Mouse (Mus musculus) lung, adult 2 months (tissue): ENCODE data around the gene Pla1a. TPM values are rescaled to one million over a fixed set of nuclear protein-coding genes. Genes with fewer than 3 reads are reported as not detected.
A peak's percentile ranks its signal among the peaks of the same experiment; 100 is the strongest.

Source experiments
- DNase-seq: peaks from one replicate; pipeline ENCODE4 v3.0.0; 2022
- H3K4me1 ChIP-seq: fragments of 200-500 bp; 2 replicates; pipeline ENCODE4 v1.6.1; 2011; ENCODE audit warnings: low read length; ENCODE audit not compliant: control insufficient read depth, insufficient read depth
- H3K4me3 ChIP-seq: fragments of 200-500 bp; replicated peaks from 2 replicates; pipeline ENCODE3; 2011; ENCODE audit warnings: low read depth, mild to moderate bottlenecking, control low read depth, low read length; ENCODE audit errors: extremely low read depth
- CTCF ChIP-seq: fragments of 200-500 bp; IDR thresholded peaks from 2 replicates; pipeline ENCODE4 v1.5.1; 2011; ENCODE audit warnings: mild to moderate bottlenecking, low read length, control low read depth; ENCODE audit not compliant: insufficient read depth
- POLR2A ChIP-seq: fragments of 200-500 bp; IDR thresholded peaks from 2 replicates; pipeline ENCODE4 v1.6.1; 2011; ENCODE audit warnings: low read depth, mild to moderate bottlenecking, control low read depth, low read length, borderline replicate concordance; ENCODE audit errors: extremely low read depth
- WGBS: fragments of 180-500 bp; shearing (Covaris S2); methylation state at CpG from one replicate; pipeline ENCODE4 v1.1.7; 2018; 5-methylcytosine and 5-hydroxymethylcytosine counted together
- polyA plus RNA-seq: library from polyadenylated mRNA; depleted of rRNA; stranded (reverse); fragments of >200 nt; gene quantifications from 2 replicates; pipeline ENCODE4 v1.2.3, GENCODE M21; 2012

Gene Pla1a
- polyA plus RNA-seq, 1 experiment: 2.0 TPM

DNA sequence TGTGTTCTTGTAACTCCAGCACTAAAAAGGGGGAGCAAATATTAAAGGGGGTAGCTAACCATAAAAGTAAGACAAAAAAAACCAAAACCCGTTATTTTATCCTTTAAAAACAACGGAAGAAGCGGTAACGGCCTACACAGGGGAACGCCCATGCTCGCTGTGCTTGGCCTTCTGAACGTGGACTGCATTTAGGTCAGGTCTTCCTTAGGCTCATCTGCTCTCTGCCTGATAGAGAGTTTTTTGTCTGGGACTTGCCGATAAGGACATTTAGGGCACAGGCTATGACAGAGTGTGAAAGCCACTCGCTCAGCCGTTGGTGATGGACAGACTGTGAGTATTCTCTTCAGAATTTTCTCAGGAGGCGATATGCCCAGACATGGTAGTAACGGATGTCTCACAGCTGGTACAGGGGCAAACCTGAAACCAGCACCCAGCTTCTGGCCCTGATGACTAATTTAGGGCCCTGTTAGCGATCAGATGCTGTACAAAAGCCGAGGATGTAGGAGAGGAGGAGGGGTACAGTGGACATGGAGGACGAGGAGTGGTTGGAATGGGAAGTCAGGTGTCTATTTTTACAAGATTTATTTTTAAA, 61.1 kb downstream of the Pla1a start:
- 88% methylated on average over 15 of the region's 15 CpGs for WGBS
- TF ChIP-seq POLR2A: no peak

GRCm38 (mm10) chr16:38370633-38371374, 62.1 kb downstream of the Pla1a start:
- Histone ChIP-seq H3K4me1 (no peaks in the 10 kb centered on the region), H3K4me3 (no peak overlapping the region)
- DNase-seq: no peak
- TF ChIP-seq CTCF (no peak), POLR2A (no peak)
- 63% methylated on average over 8 of the region's 8 CpGs for WGBS

More for the DNA sequence above, 61.1 kb downstream of the Pla1a start:
- no peak for DNase-seq
- H3K4me1 ChIP-seq: no peaks in the 10 kb centered on the region
- no peak overlapping the region for H3K4me3 ChIP-seq

DNA sequence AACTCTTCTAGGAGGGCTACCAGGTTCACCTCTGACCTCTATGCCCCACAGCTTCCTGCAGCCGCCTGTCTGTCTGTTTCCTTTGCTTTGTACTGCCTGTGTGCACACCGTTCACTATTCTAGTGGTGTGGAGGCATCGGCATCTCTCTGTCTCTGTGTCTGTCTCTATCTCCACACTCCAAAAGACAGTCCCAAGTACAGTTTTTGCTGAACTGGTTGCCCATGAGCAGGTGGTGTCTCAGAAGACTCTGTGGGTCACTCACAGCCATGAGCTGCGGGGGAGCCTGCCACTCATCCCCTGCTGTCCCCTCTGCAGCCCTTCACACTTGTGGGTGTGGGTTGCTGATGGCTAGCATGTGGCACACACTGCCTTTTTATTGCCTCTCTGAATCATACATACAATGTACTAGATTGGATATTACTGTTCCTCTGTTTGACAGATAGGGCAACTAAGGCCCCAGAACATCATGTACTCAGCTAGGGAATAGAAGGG, 62.9 kb downstream of the Pla1a start:
- Histone ChIP-seq H3K4me1 (no peaks in the 10 kb centered on the region), H3K4me3 (no peak overlapping the region)
- WGBS: 75% methylated on average over 4 of the region's 4 CpGs
- no peak for TF ChIP-seq CTCF
- TF ChIP-seq POLR2A: no peak
- DNase-seq: no peak

DNA sequence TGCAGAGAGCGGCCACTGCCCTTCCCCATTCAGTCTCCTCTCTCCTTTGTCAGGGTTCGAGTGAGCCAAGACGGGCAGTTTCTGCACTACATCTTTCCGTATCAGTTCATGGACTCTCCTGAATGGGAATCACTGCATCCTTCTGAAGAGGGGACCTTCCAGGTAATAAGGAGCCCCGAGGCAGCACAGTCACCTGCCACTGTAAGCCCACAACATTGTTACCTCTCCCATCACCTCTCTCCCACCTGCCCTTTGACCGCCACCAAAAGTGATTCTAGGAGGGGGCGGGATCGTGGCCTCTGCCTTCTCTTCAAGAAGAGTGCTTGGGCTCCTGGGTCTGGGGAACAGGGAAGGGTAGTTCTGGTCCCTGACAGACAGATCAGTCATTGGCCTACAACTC, 63.5 kb downstream of the Pla1a start:
- 88% methylated on average over 8 of the region's 8 CpGs for WGBS

DNA sequence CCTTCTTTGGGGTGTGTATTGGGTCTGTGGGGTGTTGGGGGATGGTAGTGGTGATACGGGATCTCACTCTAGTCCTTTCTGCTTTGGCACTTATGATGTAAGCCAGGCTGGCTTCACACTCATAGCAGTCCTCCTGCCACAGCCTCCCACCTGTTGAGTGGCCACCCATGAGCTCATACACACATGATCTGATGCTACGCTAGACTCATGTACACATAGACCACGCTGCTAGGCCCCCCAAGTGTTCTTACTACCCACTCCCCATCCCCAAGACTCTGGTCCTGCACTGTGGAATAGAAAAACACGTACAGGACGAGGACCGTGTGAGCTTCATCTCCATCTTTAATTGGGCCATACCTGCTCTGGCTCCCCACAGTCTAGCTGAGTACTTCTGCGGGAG, 63.9 kb downstream of the Pla1a start:
- Histone ChIP-seq H3K4me3 (no peak overlapping the region), H3K4me1 (no peaks in the 10 kb centered on the region; the same call in 1 of the 2 replicates)
- TF ChIP-seq CTCF (no peak), POLR2A (no peak)
- 87% methylated on average over 7 of the region's 7 CpGs for WGBS
- no peak for DNase-seq

More for the DNA sequence above, 63.5 kb downstream of the Pla1a start:
- Histone ChIP-seq H3K4me3 (no peak overlapping the region), H3K4me1 (no peaks in the 10 kb centered on the region)
- no peak for DNase-seq
- TF ChIP-seq CTCF (no peak), POLR2A (no peak)

DNA sequence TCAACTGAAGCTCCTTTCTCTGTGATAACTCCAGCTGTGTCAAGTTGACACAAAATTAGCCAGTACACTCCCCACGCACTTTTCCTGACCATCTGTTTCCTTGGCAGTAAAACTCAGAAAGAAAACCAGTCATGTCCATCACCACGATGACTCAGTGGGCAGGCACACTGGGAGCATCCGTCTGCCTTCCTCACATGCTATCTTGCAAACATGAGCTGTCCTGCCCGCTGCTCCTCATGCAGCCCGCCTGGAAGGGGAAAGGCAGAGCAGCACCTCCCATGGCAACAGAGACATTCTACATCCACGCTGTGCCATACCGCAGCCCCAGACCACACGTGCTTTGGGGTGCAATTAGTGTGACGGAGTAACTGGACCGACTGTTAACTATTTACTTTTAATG, 64.6 kb downstream of the Pla1a start:
- no peak overlapping the region for H3K4me3 ChIP-seq
- WGBS: 58% methylated on average over 10 of the region's 10 CpGs
- TF ChIP-seq CTCF (no peak), POLR2A (no peak)
- no peak for DNase-seq
- no peaks in the 10 kb centered on the region; the same call in 1 of the 2 replicates for H3K4me1 ChIP-seq

DNA sequence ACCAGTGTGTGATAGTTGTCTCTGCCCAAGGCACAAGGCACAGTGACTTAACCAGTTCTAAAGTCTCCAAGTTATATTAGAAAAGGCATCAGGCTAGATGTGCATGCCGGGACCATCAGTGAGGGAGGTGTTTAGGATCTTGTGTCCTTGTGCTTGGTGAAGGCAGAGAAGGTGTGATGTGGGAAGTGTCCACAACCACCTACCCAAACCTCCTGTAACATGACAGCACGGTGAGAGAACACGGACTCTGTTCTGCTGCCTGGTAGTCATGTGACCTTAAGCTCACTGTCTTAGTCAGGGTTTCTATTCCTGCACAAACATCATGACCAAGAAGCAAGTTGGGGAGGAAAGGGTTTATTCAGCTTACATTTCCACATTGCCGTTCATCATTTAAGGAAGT, 66.7 kb downstream of the Pla1a start:
- 74% methylated on average over 4 of the region's 4 CpGs for WGBS
- H3K4me1 ChIP-seq: peaks cover 7% of the 10 kb centered on the region; the same call in 1 of the 2 replicates
- DNase-seq: no peak
- no peak overlapping the region for H3K4me3 ChIP-seq
- no peak for TF ChIP-seq CTCF
- TF ChIP-seq POLR2A: no peak

GRCm38 (mm10) chr16:38365390-38365789, 67.6 kb downstream of the Pla1a start:
- no peak for DNase-seq
- TF ChIP-seq POLR2A (no peak), CTCF (no peak)
- WGBS: 91% methylated on average over 10 of the region's 10 CpGs
- H3K4me3 ChIP-seq: no peak overlapping the region
- peaks cover 7% of the 10 kb centered on the region; the same call in 1 of the 2 replicates for H3K4me1 ChIP-seq

GRCm38 (mm10) chr16:38363657-38364056, 69.3 kb downstream of the Pla1a start:
- TF ChIP-seq CTCF (no peak), POLR2A (no peak)
- Histone ChIP-seq H3K4me1 (peaks cover 7% of the 10 kb centered on the region; the same call in 1 of the 2 replicates), H3K4me3 (no peak overlapping the region)
- DNase-seq: no peak
- 74% methylated on average over 7 of the region's 7 CpGs for WGBS

DNA sequence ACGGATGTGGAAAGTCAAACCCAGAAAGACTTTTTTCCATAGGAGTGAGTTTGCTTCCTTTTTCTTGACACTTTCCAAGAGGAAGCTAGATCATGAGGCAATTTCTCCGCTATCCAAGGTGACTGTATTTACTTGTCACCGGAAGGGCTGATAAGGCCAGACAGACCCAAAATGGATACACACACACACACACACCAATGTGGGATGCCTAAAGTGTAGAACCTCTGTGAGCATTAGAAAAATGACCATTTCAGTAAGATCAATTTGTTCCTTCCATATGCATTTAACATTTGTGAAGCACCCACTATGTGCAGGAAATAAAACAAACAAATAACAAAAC, 69.7 kb downstream of the Pla1a start:
- DNase-seq: no peak
- H3K4me1 ChIP-seq: peaks cover 7% of the 10 kb centered on the region; the same call in 1 of the 2 replicates
- peak overlapping the region; percentile 18 for H3K4me3 ChIP-seq
- 34% methylated on average over 3 of the region's 3 CpGs for WGBS
- TF ChIP-seq CTCF (no peak), POLR2A (no peak)
